Mouse (Mus musculus): ENCODE data around the gene Fam219a. TPM values are rescaled to one million over a fixed set of nuclear protein-coding genes. Genes with fewer than 3 reads are reported as not detected.
A peak's percentile ranks its signal among the peaks of the same experiment; 100 is the strongest.

The Fam219a gene
- polyA plus RNA-seq, 1 experiment = 16.0 TPM

- Histone ChIP-seq H3K4me3 (ENCODE audit: low read depth, low read length) (no peak overlapping the region), H3K27me3 (ENCODE audit: control insufficient read depth, insufficient read depth, low read length) (no peaks in the 10 kb centered on the region), H3K36me3 (ENCODE audit: control insufficient read depth, insufficient read depth, low read length) (no peaks in the 10 kb centered on the region), H3K27ac (ENCODE audit: insufficient read depth, low read depth, low read length) (no peak overlapping the region), H3K4me1 (ENCODE audit: control insufficient read depth, insufficient read depth, insufficient read length, low read length) (no peaks in the 10 kb centered on the region)
- 35% methylated on average over 6 of the region's 6 CpGs for WGBS
- TF ChIP-seq CTCF (IDR thresholded peaks at IDR 0.05; ENCODE audit: extremely low read depth, insufficient read length, insufficient replicate concordance, low read depth, low read length) = no peak
- TF ChIP-seq POLR2A (IDR thresholded peaks at IDR 0.05; ENCODE audit: low read depth, low read length) = no peak
Measured at GRCm38 (mm10) chr4:41532420-41532819, 36.9 kb downstream of the Fam219a start.

- no peak overlapping the region for H3K4me3 ChIP-seq (ENCODE audit: low read depth, low read length)
- TF ChIP-seq POLR2A (IDR thresholded peaks at IDR 0.05; ENCODE audit: low read depth, low read length) (no peak), CTCF (IDR thresholded peaks at IDR 0.05; ENCODE audit: extremely low read depth, insufficient read length, insufficient replicate concordance, low read depth, low read length) (no peak)
Measured at GRCm38 (mm10) chr4:41527996-41528395, 41.3 kb downstream of the Fam219a start.

GRCm38 (mm10) chr4:41527076-41527475, 42.3 kb downstream of the Fam219a start:
- Histone ChIP-seq H3K4me3 (ENCODE audit: low read depth, low read length) (no peak overlapping the region), H3K36me3 (ENCODE audit: control insufficient read depth, insufficient read depth, low read length) (no peaks in the 10 kb centered on the region), H3K27me3 (ENCODE audit: control insufficient read depth, insufficient read depth, low read length) (no peaks in the 10 kb centered on the region), H3K4me1 (ENCODE audit: control insufficient read depth, insufficient read depth, insufficient read length, low read length) (peaks cover 5% of the 10 kb centered on the region), H3K27ac (ENCODE audit: insufficient read depth, low read depth, low read length) (no peak overlapping the region)
- WGBS = 70% methylated on average over 13 of the region's 13 CpGs
- TF ChIP-seq CTCF (IDR thresholded peaks at IDR 0.05; ENCODE audit: extremely low read depth, insufficient read length, insufficient replicate concordance, low read depth, low read length) (no peak), POLR2A (IDR thresholded peaks at IDR 0.05; ENCODE audit: low read depth, low read length) (no peak)

More at GRCm38 (mm10) chr4:41527996-41528395, 41.3 kb downstream of the Fam219a start:
- H3K36me3 ChIP-seq (ENCODE audit: control insufficient read depth, insufficient read depth, low read length) = no peaks in the 10 kb centered on the region
- no peaks in the 10 kb centered on the region for H3K4me1 ChIP-seq (ENCODE audit: control insufficient read depth, insufficient read depth, insufficient read length, low read length)
- H3K27ac ChIP-seq (ENCODE audit: insufficient read depth, low read depth, low read length) = no peak overlapping the region
- no peaks in the 10 kb centered on the region for H3K27me3 ChIP-seq (ENCODE audit: control insufficient read depth, insufficient read depth, low read length)
- 25% methylated on average over 8 of the region's 8 CpGs for WGBS

- Histone ChIP-seq H3K27me3 (ENCODE audit: control insufficient read depth, insufficient read depth, low read length) (no peaks in the 10 kb centered on the region), H3K4me3 (ENCODE audit: low read depth, low read length) (no peak overlapping the region), H3K27ac (ENCODE audit: insufficient read depth, low read depth, low read length) (no peak overlapping the region), H3K4me1 (ENCODE audit: control insufficient read depth, insufficient read depth, insufficient read length, low read length) (peaks cover 11% of the 10 kb centered on the region), H3K36me3 (ENCODE audit: control insufficient read depth, insufficient read depth, low read length) (no peaks in the 10 kb centered on the region)
- WGBS = 71% methylated on average over 7 of the region's 7 CpGs
- TF ChIP-seq POLR2A (IDR thresholded peaks at IDR 0.05; ENCODE audit: low read depth, low read length) = no peak
- no peak for TF ChIP-seq CTCF (IDR thresholded peaks at IDR 0.05; ENCODE audit: extremely low read depth, insufficient read length, insufficient replicate concordance, low read depth, low read length)
Measured at GRCm38 (mm10) chr4:41526553-41526952, 42.8 kb downstream of the Fam219a start.

- H3K4me3 ChIP-seq (ENCODE audit: low read depth, low read length) = no peak overlapping the region
- H3K36me3 ChIP-seq (ENCODE audit: control insufficient read depth, insufficient read depth, low read length) = no peaks in the 10 kb centered on the region
- H3K27ac ChIP-seq (ENCODE audit: insufficient read depth, low read depth, low read length) = no peak overlapping the region
- no peak for TF ChIP-seq CTCF (IDR thresholded peaks at IDR 0.05; ENCODE audit: extremely low read depth, insufficient read length, insufficient replicate concordance, low read depth, low read length)
- TF ChIP-seq POLR2A (IDR thresholded peaks at IDR 0.05; ENCODE audit: low read depth, low read length) = no peak
- no peaks in the 10 kb centered on the region for H3K27me3 ChIP-seq (ENCODE audit: control insufficient read depth, insufficient read depth, low read length)
- WGBS = 30% methylated on average over 9 of the region's 9 CpGs
- peaks cover 13% of the 10 kb centered on the region for H3K4me1 ChIP-seq (ENCODE audit: control insufficient read depth, insufficient read depth, insufficient read length, low read length)
Measured at GRCm38 (mm10) chr4:41524829-41525228, 44.5 kb downstream of the Fam219a start.

- no peak overlapping the region for H3K27ac ChIP-seq (ENCODE audit: insufficient read depth, low read depth, low read length)
- H3K4me1 ChIP-seq (ENCODE audit: control insufficient read depth, insufficient read depth, insufficient read length, low read length) = peaks cover 16% of the 10 kb centered on the region
- H3K36me3 ChIP-seq (ENCODE audit: control insufficient read depth, insufficient read depth, low read length) = no peaks in the 10 kb centered on the region
- no peak for TF ChIP-seq POLR2A (IDR thresholded peaks at IDR 0.05; ENCODE audit: low read depth, low read length)
- TF ChIP-seq CTCF (IDR thresholded peaks at IDR 0.05; ENCODE audit: extremely low read depth, insufficient read length, insufficient replicate concordance, low read depth, low read length) = no peak
- no peaks in the 10 kb centered on the region for H3K27me3 ChIP-seq (ENCODE audit: control insufficient read depth, insufficient read depth, low read length)
- 76% methylated on average over 7 of the region's 7 CpGs for WGBS
- H3K4me3 ChIP-seq (ENCODE audit: low read depth, low read length) = no peak overlapping the region
Measured at GRCm38 (mm10) chr4:41523839-41524238, 45.5 kb downstream of the Fam219a start.

GRCm38 (mm10) chr4:41522788-41523187, 46.5 kb downstream of the Fam219a start:
- H3K36me3 ChIP-seq (ENCODE audit: control insufficient read depth, insufficient read depth, low read length) = no peaks in the 10 kb centered on the region
- H3K4me1 ChIP-seq (ENCODE audit: control insufficient read depth, insufficient read depth, insufficient read length, low read length) = peaks cover 21% of the 10 kb centered on the region
- TF ChIP-seq CTCF (IDR thresholded peaks at IDR 0.05; ENCODE audit: extremely low read depth, insufficient read length, insufficient replicate concordance, low read depth, low read length) (peak; percentile 35; the same call in 1 of the 2 replicates), POLR2A (IDR thresholded peaks at IDR 0.05; ENCODE audit: low read depth, low read length) (no peak)
- no peak overlapping the region for H3K4me3 ChIP-seq (ENCODE audit: low read depth, low read length)
- WGBS = 18% methylated on average over 5 of the region's 5 CpGs
- H3K27ac ChIP-seq (ENCODE audit: insufficient read depth, low read depth, low read length) = no peak overlapping the region
- H3K27me3 ChIP-seq (ENCODE audit: control insufficient read depth, insufficient read depth, low read length) = no peaks in the 10 kb centered on the region
